Mouse (Mus musculus): ENCODE measurements around the gene Vgll2. TPM values are rescaled to one million over a fixed set of nuclear protein-coding genes. Genes with fewer than 3 reads are reported as not detected.

Gene Vgll2
- total RNA-seq (2023) = not detected

DNA sequence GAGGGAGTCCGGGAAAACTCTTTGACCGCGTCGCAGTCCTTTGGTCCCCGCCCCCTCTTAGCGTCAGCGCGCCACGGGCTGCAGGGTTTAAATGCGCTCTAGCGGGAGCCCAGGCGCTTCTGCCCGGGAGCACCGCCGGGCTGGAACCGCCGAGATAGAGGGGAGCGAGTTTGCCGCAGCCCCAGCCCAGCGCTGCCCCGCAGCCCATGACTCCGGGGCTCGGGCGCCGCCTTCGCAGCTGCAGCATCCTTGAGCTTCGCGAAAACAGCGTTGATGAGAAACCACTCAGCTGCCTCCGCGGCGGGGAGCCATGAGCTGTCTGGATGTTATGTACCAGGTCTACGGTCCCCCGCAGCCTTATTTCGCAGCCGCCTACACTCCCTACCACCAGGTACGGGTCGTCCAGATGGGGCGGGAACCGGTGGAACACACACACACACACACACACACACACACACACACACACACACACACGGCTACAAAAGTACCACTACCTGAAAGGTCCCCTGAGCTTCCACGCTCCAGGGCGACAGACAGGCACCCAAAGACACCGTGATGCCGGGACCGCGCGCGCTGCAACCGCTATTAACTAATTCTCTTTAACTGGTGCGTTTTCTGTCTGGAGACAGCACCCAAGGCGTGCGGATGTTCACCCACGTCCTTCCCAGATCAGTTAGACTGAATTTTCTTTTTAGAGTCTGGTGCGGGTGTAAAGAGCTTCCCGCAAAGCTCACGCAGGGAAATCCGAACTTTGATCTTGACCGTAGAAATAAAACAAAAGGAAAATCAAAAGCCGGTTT, at the start of gene Vgll2:
TSS of gene Vgll2 (plus strand) at position 90 of the 800 bp plus-strand sequence.

Other genes starting within 250 kb of the Vgll2 start
- gene Ros1, start 172.7 kb downstream of the Vgll2 start, total RNA-seq (2023) = not detected
- not detected for gene Dcbld1, start 211.1 kb downstream of the Vgll2 start, total RNA-seq (2023)

Data from CD4-positive naive resting alpha-beta T cell, adult 57 days (primary cell).